Mouse (Mus musculus): ENCODE measurements around the gene Sco2.

DNA sequence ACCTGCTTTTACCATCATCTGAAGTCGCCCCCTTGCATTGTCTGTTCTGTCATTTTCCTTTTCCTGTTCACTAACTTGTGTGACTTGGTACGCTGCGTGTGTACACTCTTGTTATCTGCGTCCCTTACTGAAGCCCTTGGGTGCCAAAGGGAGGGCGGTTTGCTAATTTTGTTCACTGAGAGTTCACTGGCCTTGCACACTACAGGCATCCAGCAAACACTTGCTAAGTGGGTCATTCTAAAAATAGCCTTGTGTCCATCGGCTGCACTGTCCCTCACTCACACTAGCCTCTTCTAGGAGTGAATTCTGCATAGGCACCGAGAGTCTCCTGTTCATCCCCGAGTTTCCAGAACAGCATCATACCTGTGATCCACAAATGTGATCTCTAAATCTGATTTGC, 41.6 kb upstream of the Sco2 start:
- no peak for TF ChIP-seq POLR2A (IDR thresholded peaks at IDR 0.05; ENCODE audit: extremely low read depth, insufficient read depth, low read length)
- no peak for TF ChIP-seq CTCF (IDR thresholded peaks at IDR 0.05; ENCODE audit: extremely low read depth, insufficient read depth, low read length)

Data from cortical plate, adult 2 months (tissue).